Mouse (Mus musculus) testis, postnatal 14 days (tissue): ENCODE data around the gene BC005624.

Source experiments
- DNase-seq: peaks from one replicate; pipeline ENCODE4 v3.0.0; 2021; ENCODE audit warnings: low spot score

Gene BC005624

GRCm38 (mm10) chr2:30981790-30982513, at the start of gene BC005624, which contains the start of gene Usp20:
TSS of gene BC005624 (minus strand) at chr2:30982201.
TSS of gene Usp20 (plus strand) at chr2:30982279.
- DNase-seq: peak; percentile 100

GRCm38 (mm10) chr2:31026642-31027041, 44.6 kb upstream of the BC005624 start:
- DNase-seq: no peak

GRCm38 (mm10) chr2:31025458-31025857, 43.5 kb upstream of the BC005624 start:
- no peak for DNase-seq

- DNase-seq: peak; percentile 28
Observed at GRCm38 (mm10) chr2:31024618-31025370, 42.8 kb upstream of the BC005624 start.

- DNase-seq: no peak
Observed at GRCm38 (mm10) chr2:31023940-31024339, 41.9 kb upstream of the BC005624 start.

- DNase-seq: no peak
Observed at GRCm38 (mm10) chr2:31020202-31020601, 38.2 kb upstream of the BC005624 start.

GRCm38 (mm10) chr2:31019011-31019410, 37.0 kb upstream of the BC005624 start:
- DNase-seq: no peak

GRCm38 (mm10) chr2:31018519-31018918, 36.5 kb upstream of the BC005624 start:
- no peak for DNase-seq

GRCm38 (mm10) chr2:31017625-31018317, 35.8 kb upstream of the BC005624 start:
- DNase-seq: no peak

GRCm38 (mm10) chr2:31013371-31014120, 31.5 kb upstream of the BC005624 start:
- no peak for DNase-seq

GRCm38 (mm10) chr2:31007208-31007607, 25.2 kb upstream of the BC005624 start:
- no peak for DNase-seq

- peak; percentile 76 for DNase-seq
Observed at GRCm38 (mm10) chr2:31006434-31006833, 24.4 kb upstream of the BC005624 start.

GRCm38 (mm10) chr2:31005453-31005852, 23.5 kb upstream of the BC005624 start:
- no peak for DNase-seq

GRCm38 (mm10) chr2:31002857-31003256, 20.9 kb upstream of the BC005624 start:
- no peak for DNase-seq

GRCm38 (mm10) chr2:30998443-30999260, 16.7 kb upstream of the BC005624 start:
- DNase-seq: no peak

- DNase-seq: no peak
Observed at GRCm38 (mm10) chr2:30995432-30995996, 13.5 kb upstream of the BC005624 start.

- DNase-seq: no peak
Observed at GRCm38 (mm10) chr2:30994853-30995252, 12.9 kb upstream of the BC005624 start.

- DNase-seq: no peak
Observed at GRCm38 (mm10) chr2:30990221-30990620, 8.2 kb upstream of the BC005624 start.

- DNase-seq: peak; percentile 76
Observed at GRCm38 (mm10) chr2:30985111-30986020, 3.4 kb upstream of the BC005624 start.

- DNase-seq: peak; percentile 52
Observed at GRCm38 (mm10) chr2:30983024-30983423, 1.0 kb upstream of the BC005624 start.
